Mouse (Mus musculus) embryonic facial prominence, embryonic 11.5 days (tissue): ENCODE data around the gene Ceacam20. TPM values are rescaled to one million over a fixed set of nuclear protein-coding genes. Genes with fewer than 3 reads are reported as not detected.
"Not testable (repeated sequence)": the region's sequence is repeated elsewhere in the genome, so short reads cannot be mapped to it uniquely, and the experiment has no call there.

Source experiments
- ATAC-seq: fragments of 200-750 bp; cut with Nextera tagmentation; replicated peaks from 2 replicates; pipeline ENCODE4 v1.8.0; 2017; ENCODE audit warnings: low read depth; ENCODE audit not compliant: insufficient number of reproducible peaks, low FRiP score, low TSS enrichment
- DNase-seq: peaks from one replicate; pipeline ENCODE4 v3.0.0-alpha.2; 2015; ENCODE audit warnings: low spot score
- H3K27ac ChIP-seq: fragments of 300-500 bp; sonication (generic); replicated peaks from 2 replicates; pipeline ENCODE4 v1.5.1; 2014; ENCODE audit warnings: mild to moderate bottlenecking, low read depth, low read length, control low read depth
- H3K27me3 ChIP-seq: fragments of 300-500 bp; sonication (generic); 2 replicates; pipeline ENCODE4 v1.6.1; 2014; ENCODE audit warnings: mild to moderate bottlenecking, low read length, moderate library complexity, mixed read lengths; ENCODE audit not compliant: control insufficient read depth, insufficient read depth
- H3K36me3 ChIP-seq: fragments of 300-500 bp; sonication (generic); replicated peaks from 2 replicates; pipeline ENCODE4 v1.6.1; 2014; ENCODE audit warnings: low read depth, mild to moderate bottlenecking, low read length, moderate library complexity, mixed read lengths; ENCODE audit not compliant: control insufficient read depth, insufficient read depth
- H3K4me1 ChIP-seq: fragments of 300-500 bp; sonication (generic); 2 replicates; pipeline ENCODE4 v1.6.1; 2014; ENCODE audit warnings: low read length, mixed read lengths; ENCODE audit not compliant: control insufficient read depth, insufficient read depth
- H3K4me2 ChIP-seq: fragments of 300-500 bp; sonication (generic); 2 replicates; pipeline ENCODE4 v1.6.1; 2014; ENCODE audit warnings: low read depth, mild to moderate bottlenecking, control low read depth, low read length, moderate library complexity
- H3K4me3 ChIP-seq: fragments of 300-500 bp; sonication (generic); 2 replicates; pipeline ENCODE4 v1.5.1; 2014; ENCODE audit warnings: low read depth, low read length, control low read depth
- H3K9ac ChIP-seq: fragments of 300-500 bp; sonication (generic); replicated peaks from 2 replicates; pipeline ENCODE4 v1.6.1; 2014; ENCODE audit warnings: mild to moderate bottlenecking, control low read depth, low read length
- H3K9me3 ChIP-seq: fragments of 300-500 bp; sonication (generic); replicated peaks from 2 replicates; pipeline ENCODE4 v1.6.1; 2016; ENCODE audit warnings: mild to moderate bottlenecking, low read length, inconsistent platforms, mixed read lengths; ENCODE audit not compliant: control insufficient read depth
- WGBS: fragments of 180-500 bp; shearing (Covaris S2); extraction: QIAGEN DNeasy Blood & Tissue Kit; methylation state at CpG from one replicate; pipeline ENCODE4 v1.1.7; 2014; 5-methylcytosine and 5-hydroxymethylcytosine counted together
- polyA plus RNA-seq: library from polyadenylated mRNA; unstranded; fragments of >200 nt; fragmentation: Nextera tagmentation; extraction: Ambion mirVana; gene quantifications from 2 replicates; pipeline ENCODE4 v1.2.1, GENCODE M21; 2014

Ceacam20 gene
- polyA plus RNA-seq, 1 experiment from 2014 or later: not detected

DNA sequence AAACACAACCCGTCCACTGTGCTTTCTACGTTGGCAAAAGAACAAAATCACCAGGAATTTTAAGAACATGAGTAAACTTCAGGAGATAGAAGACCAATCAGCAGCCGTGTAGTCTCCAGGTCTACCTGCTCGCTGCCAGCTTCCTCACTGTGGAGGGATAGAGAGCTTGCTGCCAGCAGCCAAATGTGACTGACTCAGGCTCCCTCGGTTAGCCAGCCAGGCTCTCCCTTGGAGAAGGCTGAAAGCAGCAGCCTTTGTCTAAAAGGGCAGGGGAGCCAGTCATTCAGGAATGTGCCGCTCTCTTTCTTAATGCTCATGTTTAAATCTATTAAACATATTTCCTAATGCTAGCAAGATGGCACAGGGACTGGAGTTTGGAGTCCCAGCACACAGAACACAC lies 34.7 kb upstream of the Ceacam20 start:
- not testable (repeated sequence) for H3K9ac ChIP-seq, H3K27me3 ChIP-seq, DNase-seq, H3K9me3 ChIP-seq, ATAC-seq, H3K36me3 ChIP-seq, H3K4me2 ChIP-seq, H3K4me1 ChIP-seq, H3K27ac ChIP-seq, H3K4me3 ChIP-seq
- WGBS: 74% methylated on average over 6 of the region's 6 CpGs

DNA sequence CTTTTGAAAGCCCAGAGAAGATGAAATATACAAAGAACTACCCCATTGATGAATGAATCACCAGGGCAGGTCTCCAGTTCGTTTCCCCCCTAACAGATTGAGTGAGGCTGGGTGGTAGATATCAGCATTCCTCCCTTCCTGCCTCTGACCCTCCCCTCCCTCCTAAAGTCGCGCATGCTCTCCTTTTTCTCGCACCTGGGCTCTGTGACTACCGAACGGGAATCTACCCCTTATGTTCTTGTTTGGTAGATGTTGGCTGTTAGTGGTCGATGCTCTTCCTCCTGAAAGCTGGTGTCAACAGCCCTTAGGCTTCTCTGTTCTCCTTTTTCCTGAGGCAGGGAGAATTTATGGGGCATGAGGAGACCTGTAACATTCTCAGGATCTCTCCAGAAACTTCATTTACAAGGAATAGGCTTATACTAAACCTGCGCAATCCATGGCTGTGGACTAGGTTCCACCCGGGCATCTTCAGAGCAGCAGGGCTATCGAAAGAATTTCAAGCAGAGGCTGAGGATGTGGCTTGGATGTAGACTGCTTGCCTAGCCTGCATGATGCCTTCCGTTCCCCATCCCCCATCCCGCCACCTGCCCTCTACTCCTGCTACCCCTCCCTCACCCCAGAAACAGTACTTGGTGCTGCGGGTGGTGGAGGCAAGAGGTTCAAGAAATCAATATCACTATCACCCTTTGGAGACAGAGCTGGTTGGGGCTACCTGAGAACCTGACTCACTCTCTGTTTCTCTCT lies 32.9 kb upstream of the Ceacam20 start:
- Histone ChIP-seq H3K4me2 (no peak overlapping the region), H3K36me3 (no peaks in the 10 kb centered on the region), H3K4me1 (no peaks in the 10 kb centered on the region), H3K27ac (no peak overlapping the region), H3K9me3 (no peaks in the 10 kb centered on the region), H3K9ac (no peak overlapping the region), H3K27me3 (no peaks in the 10 kb centered on the region), H3K4me3 (no peak overlapping the region)
- 28% methylated on average over 13 of the region's 13 CpGs for WGBS
- ATAC-seq: no peak
- no peak for DNase-seq

DNA sequence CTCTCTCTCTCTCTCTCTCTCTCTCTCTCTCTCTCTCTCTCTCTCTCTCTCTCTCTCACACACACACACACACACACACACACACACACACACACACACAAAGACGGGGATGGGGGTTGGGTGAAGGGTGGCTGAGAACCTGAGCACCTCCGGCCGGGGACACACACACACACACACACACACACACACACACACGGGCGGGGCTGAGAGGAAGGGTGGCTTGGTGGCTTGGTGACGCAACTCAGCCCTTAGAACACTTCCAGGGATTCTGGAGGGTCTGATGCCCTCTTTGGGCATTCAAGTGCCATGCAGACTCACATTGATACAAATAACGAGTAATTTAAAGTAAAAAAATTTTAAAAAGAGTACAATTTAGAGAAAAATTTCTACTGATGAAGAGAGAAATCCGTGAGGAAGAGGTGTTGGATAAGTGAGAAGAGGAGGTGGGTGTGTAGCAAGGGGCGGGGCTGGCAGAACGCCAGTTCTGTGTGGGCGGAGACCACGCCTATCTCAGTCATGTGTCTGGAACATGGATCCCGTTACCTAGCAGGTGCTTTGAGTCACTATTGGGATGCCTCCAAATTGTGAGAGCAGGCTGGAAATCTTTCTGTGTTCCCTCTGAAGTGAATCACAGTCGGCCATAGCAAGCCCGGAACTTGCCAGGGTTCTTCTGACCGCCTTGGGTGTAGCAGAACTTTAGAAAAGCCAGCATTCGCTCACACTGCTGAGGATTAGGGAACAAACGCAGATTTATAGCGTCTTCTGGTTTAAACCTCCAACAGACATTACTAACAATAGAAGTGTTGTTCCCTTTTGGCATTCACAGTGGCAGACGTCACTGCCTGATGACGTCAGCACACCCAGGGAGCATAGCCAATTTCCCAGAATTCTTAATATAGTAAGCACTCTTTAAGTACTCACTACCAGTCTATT lies 32.1 kb upstream of the Ceacam20 start:
- peak; percentile 30 for DNase-seq
- WGBS: 32% methylated on average over 21 of the region's 21 CpGs
- Histone ChIP-seq H3K27me3 (no peaks in the 10 kb centered on the region), H3K4me1 (no peaks in the 10 kb centered on the region), H3K4me2 (peak overlapping the region; percentile 13; the same call in 1 of the 2 replicates), H3K36me3 (no peaks in the 10 kb centered on the region), H3K4me3 (no peak overlapping the region), H3K27ac (no peak overlapping the region), H3K9me3 (no peaks in the 10 kb centered on the region), H3K9ac (no peak overlapping the region)
- no peak for ATAC-seq

DNA sequence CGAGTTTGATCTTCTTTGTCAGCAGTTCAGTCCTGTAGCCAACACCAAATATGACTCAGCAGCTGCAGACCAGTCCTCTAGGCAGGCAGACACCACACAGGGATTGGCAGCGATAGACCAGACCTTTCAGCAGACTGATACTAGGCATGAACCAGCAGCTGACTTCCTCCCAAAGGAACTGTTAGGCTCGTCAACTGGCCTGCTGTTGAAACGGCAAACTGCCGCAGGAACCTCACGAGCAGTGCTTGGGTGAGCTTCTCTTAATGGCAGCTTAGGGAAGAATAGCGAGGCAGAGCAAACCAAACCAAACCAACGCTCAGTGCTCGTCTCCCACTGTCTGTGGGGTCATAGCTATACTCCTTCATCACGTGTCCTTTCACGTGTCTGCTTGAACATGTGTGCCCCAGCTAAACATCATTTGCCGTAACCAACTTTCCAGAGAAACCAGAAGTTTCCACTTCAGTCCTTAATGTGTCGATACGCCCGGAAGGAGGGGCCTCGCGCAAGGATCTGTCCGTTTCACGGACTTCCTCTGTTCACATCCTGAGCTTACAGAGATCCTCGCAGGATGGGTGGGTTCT lies 30.0 kb upstream of the Ceacam20 start:
- WGBS: 79% methylated on average over 20 of the region's 20 CpGs
- ATAC-seq (no peak), DNase-seq (no peak)
- Histone ChIP-seq H3K4me3 (no peak overlapping the region), H3K36me3 (no peaks in the 10 kb centered on the region), H3K27ac (no peak overlapping the region), H3K4me1 (no peaks in the 10 kb centered on the region), H3K9me3 (no peaks in the 10 kb centered on the region), H3K27me3 (no peaks in the 10 kb centered on the region), H3K9ac (no peak overlapping the region), H3K4me2 (no peak overlapping the region)

DNA sequence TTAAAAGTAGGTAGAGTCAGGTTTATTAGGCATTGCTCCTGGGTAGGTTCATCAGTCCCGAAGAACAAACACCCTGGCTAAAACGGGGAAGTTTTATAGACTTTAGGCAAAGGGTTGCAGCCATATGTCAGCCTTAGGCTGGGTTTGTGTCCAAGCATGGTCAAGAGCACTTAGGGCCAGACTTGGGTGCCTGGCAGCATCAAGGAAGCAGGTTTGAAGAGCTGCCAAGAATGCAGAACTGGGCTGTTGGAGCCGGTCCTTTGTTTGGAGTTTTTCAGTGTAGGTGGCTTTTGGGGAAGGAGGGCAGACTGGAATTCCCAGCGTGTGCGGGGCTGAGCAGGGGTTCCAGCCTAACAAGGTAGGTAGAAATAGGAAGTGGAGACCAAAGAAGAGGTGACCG lies 29.3 kb upstream of the Ceacam20 start:
- Histone ChIP-seq H3K27me3 (no peaks in the 10 kb centered on the region), H3K4me3 (no peak overlapping the region), H3K4me2 (no peak overlapping the region), H3K9ac (no peak overlapping the region), H3K4me1 (no peaks in the 10 kb centered on the region), H3K9me3 (no peaks in the 10 kb centered on the region), H3K36me3 (no peaks in the 10 kb centered on the region), H3K27ac (no peak overlapping the region)
- DNase-seq: no peak
- WGBS: 90% methylated on average over 6 of the region's 6 CpGs
- ATAC-seq: no peak

DNA sequence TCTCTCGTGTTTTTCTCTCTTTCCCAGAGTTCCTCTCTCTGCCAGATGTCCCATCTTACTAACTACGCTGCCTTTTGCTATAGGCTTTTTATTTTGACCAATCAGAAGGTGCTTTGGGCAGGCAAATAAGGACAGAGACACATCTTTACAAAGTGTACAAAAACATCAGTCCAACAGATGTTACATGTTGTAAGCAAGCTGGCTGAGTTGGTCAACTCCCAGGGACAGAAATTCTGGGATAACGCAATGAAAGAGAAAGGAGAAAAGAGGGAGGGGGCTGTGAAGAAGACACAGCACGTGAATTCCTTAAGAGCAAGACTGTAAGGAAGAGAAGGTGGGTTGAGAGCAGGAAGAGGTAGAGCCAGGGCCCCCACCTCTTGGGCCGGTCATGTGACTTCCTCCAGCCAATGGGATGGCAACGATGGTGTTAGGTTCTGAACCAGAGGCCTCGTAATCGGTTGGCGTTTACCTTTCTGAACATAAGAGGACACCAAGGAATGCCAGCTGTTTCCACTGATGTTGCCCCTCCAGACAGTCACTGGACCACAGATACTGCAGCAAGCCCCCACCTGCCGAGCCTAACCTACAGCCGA lies 27.9 kb upstream of the Ceacam20 start:
- Histone ChIP-seq H3K9ac (no peak overlapping the region), H3K27me3 (no peaks in the 10 kb centered on the region), H3K9me3 (no peaks in the 10 kb centered on the region), H3K4me3 (no peak overlapping the region), H3K4me1 (no peaks in the 10 kb centered on the region), H3K4me2 (no peak overlapping the region), H3K36me3 (no peaks in the 10 kb centered on the region), H3K27ac (no peak overlapping the region)
- ATAC-seq: no peak
- DNase-seq: no peak
- WGBS: 86% methylated on average over 11 of the region's 11 CpGs

DNA sequence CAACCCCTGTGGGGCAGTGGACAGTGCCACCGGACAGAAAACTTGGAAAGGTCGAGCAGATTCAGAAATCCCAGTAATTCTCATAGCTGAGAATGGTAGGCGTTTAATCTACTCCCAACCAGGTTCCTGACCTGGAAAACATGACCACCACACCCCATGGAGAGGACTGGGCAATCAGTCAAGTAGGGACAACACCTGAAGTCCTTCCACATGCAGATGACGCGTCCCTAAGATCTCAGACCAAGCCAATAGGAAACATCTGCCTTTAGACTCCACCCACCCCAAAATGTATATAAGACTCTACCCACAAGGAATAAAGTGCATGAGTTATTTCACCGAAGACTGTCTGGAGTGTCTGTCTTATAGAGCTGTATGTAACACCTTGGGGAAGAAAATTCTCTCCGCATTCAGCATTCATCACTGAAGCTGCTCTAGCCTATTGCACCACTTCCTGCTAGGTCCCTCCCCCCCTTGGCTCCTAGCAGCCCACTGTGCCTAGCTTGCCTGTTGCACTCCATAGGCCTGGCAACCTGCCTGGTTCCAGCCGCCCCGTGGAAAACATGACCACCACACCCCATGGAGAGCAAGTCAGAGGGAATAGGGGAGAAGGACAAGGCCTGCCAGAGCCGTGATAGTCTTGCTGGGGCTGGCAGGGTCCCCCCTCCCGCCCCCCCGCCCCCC lies 25.5 kb upstream of the Ceacam20 start:
- no peak for ATAC-seq
- H3K4me1 ChIP-seq: no peaks in the 10 kb centered on the region
- H3K27ac ChIP-seq: no peak overlapping the region
- no peak for DNase-seq
- H3K9me3 ChIP-seq: no peaks in the 10 kb centered on the region
- no peak overlapping the region for H3K4me3 ChIP-seq
- no peak overlapping the region for H3K9ac ChIP-seq
- 64% methylated on average over 10 of the region's 12 CpGs for WGBS
- H3K4me2 ChIP-seq: no peak overlapping the region
- no peaks in the 10 kb centered on the region for H3K27me3 ChIP-seq
- no peaks in the 10 kb centered on the region for H3K36me3 ChIP-seq
